Mouse (Mus musculus): ENCODE measurements around the gene Cyb5b. TPM values are rescaled to one million over a fixed set of nuclear protein-coding genes. Genes with fewer than 3 reads are reported as not detected.
A peak's percentile ranks its signal among the peaks of the same experiment; 100 is the strongest.
"Not testable (repeated sequence)": the region's sequence is repeated elsewhere in the genome, so short reads cannot be mapped to it uniquely, and the experiment has no call there.

Cyb5b gene
- 10 to 100 TPM; 98.3 to 99.8 TPM for total RNA-seq (2021)

DNA sequence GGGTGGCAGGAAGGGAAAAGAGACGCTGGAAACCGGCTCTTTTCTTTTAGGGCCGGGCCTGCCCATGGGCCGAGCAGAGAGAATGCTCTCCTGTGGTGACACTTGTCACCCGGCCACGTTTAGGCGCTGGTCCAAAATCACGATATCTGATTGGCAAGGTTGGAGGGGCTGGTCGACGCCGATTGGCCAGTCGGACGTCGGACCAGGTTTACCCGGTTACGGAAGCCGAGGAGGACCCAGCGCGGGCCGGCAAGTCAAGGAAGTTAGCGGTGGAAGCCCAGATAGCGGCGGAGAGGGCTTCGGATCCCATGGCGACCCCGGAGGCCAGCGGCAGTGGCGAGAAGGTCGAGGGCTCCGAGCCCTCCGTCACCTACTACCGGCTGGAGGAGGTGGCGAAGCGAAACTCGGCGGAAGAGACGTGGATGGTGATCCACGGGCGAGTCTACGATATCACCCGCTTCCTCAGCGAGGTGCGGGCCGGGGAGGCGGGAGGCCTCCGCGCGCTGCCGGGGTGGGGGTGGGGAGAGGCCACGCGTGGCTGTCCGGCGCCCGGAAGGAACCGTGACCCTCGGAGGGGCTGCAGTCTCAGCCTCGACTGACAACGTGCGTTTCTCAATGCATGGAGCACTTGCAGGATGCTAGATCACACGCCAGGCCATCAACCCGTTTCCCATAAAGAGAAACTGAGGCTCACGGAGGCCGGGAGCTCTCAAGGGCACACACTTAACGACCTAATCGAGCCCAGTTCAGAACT, at the start of gene Cyb5b:
Gene Cyb5b, plus strand, starts transcription at position 237 of the 754 bp plus-strand sequence.
- DNase-seq: peak; percentile 97
- intact Hi-C loops (cut with DNase I): no loop called here

DNA sequence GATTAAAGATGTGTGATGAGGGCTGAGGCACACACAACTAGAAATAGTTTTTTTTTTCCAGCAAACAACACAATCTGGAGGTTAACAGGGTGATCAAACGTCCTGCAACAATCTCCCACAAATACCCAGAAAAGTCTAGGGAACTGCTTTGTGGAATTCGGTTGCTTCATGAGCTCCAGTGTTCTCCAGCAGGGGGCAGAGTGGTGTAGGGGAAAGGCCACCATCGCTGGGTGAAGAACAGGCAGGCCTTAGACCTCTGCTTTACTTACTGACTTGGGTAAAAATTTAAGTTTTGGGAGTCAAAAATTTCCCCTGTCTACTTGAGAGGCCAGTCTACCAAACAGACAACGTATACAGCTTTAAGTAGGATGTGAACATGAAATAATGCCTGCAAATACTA, 45.9 kb upstream of the Cyb5b start:
- peak; percentile 76 for DNase-seq
- intact Hi-C loops (cut with DNase I): no loop called here

DNA sequence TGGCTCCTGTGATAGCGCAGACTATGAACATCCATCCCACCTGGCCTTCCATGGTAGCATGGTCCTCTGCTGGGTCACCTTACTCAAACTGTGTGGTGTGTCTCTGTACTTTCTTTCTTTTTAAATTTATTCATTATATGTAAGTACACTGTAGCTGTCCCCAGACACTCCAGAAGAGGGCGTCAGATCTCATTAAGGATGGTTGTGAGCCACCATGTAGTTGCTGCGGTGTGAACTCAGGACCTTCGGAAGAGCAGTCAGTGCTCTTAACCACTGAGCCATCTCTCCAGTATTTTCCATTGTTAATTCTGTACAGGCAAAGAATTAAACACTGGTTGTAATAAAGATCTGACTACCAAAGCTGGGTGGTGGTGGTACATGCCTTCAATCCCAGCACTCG, 42.4 kb upstream of the Cyb5b start:
- intact Hi-C loops (cut with DNase I): loop anchor here (5.0 kb wide), 1 partner anchor 214 kb away; no protein-coding TSS in a partner anchor
- DNase-seq: not testable (repeated sequence)

DNA sequence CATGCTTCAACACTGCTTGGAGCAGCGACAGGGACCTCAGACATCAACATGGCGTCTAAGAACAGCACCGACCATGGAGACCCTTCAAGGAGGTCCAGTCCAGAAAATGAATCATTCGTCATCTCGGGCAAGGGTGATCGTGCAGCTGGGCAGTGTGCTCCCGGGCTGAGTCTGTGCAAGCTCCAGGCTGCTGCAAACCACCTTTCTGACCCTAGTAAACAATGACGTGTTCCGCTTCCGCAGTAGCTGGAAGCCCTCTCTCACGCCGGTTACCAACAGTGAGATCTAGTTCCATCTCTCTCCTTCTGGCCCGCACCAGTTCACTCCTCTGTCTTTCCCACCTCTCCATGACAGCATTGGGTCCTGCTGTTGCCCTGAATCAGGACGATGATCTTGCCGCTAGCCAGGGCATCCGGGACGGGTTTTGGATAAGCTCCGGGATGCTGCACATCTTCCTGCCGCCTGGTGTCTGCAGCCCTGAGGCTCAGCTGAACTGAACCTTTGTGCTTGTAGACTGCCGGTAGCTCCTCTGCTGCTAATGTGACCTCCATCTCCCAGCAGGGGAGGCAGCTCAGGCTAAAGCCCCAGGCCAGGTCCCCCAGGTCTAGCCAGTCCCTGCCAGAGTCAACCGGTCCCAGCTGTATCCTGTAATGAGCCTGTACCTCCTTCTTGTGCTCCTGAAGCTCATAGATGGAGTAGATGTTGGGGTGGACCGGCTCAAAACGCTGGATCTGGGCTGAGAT, 41.3 kb upstream of the Cyb5b start:
- DNase-seq: no peak
- intact Hi-C loops (cut with DNase I): loop anchor here (5.0 kb wide), 1 partner anchor 213 kb away; no protein-coding TSS in a partner anchor

DNA sequence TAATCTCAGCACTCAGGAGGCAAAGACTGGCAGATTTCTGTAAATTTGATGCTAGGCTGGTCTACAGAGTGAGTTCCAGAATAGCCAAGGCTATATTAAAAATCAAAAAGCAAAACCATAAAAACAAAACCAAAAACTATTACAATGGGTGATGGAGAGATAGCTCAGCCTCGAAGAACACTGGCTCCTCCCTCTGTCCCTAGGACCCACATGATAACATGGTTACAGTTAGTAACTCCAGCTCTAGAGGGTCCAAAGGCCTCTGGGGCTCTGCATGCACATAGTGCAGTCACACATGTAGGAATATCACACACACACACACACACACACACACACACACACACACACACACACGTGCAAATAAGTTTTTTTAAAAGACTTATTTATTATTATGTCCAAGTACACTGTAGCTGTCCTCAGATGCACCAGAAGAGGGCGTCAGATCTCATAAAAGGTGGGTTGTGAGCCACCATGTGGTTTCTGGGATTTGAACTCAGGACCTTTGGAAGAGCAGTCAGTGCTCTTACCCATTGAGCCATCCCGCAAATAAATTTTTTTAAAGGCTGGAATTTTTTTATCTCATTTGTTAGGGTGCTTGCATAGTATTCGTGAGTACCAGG, 40.5 kb upstream of the Cyb5b start:
- intact Hi-C loops (cut with DNase I): loop anchor here (5.0 to 10.0 kb wide), 2 partner anchors 185 to 212 kb away; partner anchors contain the start of gene Nfat5
- DNase-seq: no peak

DNA sequence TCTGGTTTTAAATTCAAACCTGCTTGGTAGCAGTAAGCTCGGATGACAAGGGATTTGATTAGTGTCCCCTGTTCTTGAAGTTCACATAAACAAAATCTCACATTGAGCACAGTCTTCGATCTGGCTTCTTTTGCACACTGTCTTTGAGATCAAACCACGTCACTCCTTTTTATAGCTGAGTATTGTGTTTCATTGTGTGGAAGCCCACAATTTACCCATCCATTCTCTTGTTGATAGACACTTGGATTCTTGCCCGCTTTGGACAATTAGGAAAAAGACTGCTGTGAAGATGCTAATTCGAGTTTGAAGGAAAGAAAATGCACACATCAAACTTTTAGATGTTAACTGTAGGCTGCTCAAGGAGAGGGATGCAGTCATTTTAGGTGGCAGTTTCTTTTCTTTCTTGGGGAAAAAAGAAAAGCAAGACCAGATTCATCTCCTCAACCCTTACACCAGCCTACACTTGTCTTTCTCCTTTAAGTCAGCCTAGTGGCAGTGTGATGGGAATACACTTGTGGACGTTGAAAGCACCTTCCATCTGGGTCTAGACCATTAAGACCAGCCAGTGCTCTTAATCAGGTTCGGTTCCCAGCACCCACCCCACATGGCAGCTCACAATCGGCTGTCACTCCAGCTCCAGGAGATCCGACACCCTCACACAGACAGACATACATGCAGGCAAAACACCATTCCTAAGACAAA, 39.7 kb upstream of the Cyb5b start:
- intact Hi-C loops (cut with DNase I): loop anchor here (10.0 kb wide), 1 partner anchor 184 kb away; the partner anchor contains the start of gene Nfat5
- DNase-seq: no peak

DNA sequence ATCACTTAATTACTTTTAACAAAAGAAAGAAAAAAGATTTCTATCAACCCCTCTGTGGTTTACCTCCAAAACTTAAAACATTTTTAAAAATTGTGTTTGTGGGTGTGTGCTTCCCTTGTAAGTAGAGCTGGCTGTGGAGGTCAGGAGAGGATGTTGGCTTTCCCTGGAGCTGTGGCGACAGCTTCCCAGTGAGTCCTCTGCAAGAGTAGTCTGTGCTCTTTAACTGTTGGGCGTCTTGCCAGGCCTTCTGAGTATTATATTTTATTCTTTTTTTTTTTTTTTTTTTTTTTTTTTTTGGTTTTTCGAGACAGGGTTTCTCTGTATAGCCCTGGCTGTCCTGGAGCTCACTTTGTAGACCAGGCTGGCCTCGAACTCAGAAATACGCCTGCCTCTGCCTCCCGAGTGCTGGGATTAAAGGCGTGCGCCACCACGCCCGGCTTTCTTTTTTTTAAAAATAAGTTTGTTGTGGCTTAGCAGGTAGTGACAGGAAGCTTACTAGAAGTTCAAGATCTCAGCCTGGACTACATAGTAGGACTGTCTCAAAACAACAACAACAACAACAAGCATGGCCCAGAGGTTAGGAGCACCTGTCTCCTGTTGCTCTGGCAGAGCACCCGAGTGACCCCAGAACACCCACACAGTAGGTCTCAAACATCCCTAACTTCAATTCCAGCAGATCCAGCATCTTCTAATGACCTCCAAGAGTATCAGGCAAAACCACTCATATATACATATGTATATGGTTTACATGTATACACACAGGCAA, 38.9 kb upstream of the Cyb5b start:
- no peak for DNase-seq
- intact Hi-C loops (cut with DNase I): loop anchor here (10.0 kb wide), 1 partner anchor 183 kb away; the partner anchor contains the start of gene Nfat5

DNA sequence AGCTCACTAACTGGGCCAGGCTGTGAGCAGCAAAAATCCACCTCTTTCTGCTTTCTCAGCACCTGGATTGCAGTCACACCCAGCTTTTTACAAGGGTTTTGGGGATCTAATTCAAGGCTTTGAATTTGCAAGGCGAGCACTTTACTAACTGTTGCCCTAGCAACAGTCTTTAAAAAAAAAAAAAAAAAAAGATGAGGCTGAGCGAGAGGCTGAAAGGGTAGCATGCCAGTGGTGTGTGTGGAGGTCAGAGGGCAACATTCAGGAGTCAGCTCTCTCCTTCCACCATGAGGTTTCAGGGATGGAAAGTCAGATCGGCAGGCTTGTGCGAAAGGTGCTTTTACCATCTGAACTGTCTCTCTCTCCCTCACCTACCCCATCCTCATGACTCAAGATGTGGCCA, 37.2 kb upstream of the Cyb5b start:
- intact Hi-C loops (cut with DNase I): loop anchor here (10.0 kb wide), 1 partner anchor 182 kb away; the partner anchor contains the start of gene Nfat5
- DNase-seq: no peak

DNA sequence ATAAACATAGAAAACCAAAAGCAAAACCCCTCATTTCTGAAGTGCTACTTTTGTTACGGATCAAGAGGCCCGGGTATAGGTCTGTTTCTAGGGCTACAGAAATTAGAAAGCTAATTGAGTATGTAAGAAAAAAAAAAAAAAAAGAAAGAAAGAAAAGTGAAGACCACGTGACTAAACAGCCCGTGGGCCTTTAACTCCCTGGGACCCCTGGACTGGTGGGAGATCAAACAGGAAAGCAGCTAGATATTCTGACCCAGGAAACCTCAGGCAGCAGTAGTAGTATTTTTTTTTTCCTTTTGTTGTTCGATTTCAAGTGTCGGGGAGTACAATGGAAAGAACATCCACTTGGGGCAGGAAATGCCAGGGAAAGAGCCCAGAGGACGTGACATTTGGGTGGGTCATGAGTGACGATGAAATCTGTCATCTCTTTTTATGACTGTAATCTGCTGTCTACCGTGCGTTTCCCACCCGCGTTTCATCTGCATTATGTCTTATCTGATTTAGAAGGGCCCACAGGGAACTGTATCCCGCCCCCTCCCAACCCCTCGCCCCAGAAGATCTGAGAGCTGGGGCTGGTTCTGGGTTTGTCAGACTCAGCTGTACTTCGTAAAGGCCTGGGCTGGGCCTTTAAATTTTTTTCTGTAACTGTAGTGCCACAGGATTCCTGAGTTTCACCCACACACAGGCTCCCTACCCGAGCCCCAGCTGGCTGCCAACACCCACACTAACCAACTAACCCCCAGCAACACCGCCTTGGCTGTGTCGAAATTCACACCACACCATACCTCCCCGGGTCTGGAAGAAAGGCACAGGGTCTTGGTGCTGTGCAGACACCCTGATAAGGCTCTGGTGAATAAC, 36.1 kb upstream of the Cyb5b start:
- intact Hi-C loops (cut with DNase I): loop anchor here (10.0 kb wide), 1 partner anchor 180 kb away; the partner anchor contains the start of gene Nfat5

DNA sequence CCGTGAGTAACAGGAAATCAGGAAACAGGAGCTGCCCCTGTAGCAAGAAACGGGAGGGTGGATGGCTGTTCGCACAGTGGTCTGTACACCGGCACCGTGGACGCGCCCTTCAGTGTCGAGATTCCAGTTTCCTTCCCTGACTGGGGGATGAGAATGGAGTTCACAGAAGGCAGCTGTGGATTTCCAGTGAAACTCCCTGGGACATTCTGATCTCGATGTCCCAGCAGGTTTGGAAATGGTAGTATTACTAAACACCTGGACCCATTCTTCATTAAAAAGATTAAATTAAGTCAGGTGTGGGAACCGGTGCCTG, 35.5 kb upstream of the Cyb5b start:
- intact Hi-C loops (cut with DNase I): loop anchor here (10.0 kb wide), 1 partner anchor 180 kb away; the partner anchor contains the start of gene Nfat5
- no peak for DNase-seq

More for the DNA sequence above, 36.1 kb upstream of the Cyb5b start:
- no peak for DNase-seq

DNA sequence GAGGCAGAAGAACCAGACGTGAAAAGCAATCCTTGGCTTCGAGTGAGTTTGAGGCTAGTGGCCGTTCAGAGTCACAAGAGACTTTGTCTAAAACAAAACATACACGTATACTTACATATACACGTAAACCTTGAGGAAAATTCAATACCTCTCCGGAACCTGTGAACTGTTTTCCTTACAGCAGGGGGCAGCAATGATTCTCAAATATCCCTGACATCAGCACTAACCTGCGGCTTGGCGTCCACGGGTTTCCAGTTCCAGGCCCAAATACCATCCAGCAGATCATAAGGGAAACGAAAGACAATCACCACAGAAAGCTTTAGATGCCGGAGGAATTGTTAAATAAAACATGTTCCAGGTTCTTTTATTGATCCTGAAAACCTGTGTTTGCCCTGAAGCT, 34.4 kb upstream of the Cyb5b start:
- DNase-seq: peak; percentile 79
- intact Hi-C loops (cut with DNase I): loop anchor here (10.0 kb wide), 1 partner anchor 179 kb away; the partner anchor contains the start of gene Nfat5

DNA sequence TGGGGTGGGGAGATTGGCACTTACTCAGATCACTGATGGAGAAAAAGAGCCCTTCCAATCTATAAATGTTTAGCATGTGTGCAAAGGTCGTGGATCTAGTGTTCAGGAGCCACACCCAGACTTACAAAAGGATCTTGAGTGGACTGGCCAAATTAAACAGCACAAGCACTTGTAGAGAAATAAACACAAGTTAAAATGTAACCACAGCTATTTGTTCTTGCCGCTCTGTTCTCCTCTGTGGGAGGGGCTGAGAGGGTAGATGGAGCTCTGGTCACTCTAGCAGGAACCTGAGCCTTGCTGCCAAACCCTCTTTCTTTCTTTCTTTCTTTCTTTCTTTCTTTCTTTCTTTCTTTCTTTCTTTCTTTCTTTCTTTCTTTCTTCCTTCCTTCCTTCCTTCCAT, 33.4 kb upstream of the Cyb5b start:
- intact Hi-C loops (cut with DNase I): loop anchor here (10.0 kb wide), 1 partner anchor 178 kb away; the partner anchor contains the start of gene Nfat5
- no peak for DNase-seq

DNA sequence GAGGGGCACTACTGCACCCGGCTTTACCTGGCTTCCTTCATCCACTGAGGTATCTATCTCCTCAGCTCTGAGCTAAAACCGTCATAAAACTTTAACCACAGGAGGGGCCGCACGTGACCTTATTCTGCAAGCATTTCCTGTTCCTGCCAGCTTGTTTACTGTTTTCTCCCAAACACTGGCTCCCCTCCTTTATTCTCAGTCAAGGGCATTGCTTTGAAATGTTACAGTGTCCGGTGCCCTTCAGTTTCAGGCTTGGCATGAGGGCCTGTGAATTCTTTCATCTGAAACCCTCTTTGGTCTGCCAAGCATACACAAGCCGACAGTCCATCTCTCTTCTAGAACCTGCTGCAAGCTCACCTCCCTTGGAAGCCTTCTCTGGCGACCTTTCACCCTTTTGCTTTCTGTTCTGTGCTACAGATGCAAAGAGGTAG, 31.6 kb upstream of the Cyb5b start:
- intact Hi-C loops (cut with DNase I): loop anchor here (10.0 kb wide), 1 partner anchor 176 kb away; the partner anchor contains the start of gene Nfat5
- DNase-seq: no peak

DNA sequence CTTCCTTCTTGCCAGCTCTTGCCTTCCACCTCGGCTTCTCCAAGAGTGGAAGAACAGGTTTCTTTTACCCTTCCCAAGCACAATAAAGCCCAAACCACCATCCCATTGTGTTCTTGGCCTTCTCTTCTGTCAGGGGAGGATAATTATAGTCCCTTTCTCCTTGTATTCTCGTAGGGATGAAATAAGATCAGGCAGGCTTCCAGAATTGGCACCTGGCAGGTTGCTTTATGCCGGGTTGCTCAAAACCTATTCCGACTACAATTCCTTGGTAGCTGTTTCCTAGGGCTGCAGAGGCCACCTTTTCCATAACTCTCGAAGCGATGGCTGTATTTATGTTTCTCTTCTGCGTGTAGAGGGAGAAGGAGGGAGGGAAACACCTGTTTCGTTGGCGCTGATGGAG, 31.0 kb upstream of the Cyb5b start:
- intact Hi-C loops (cut with DNase I): loop anchor here (10.0 kb wide), 1 partner anchor 175 kb away; the partner anchor contains the start of gene Nfat5

DNA sequence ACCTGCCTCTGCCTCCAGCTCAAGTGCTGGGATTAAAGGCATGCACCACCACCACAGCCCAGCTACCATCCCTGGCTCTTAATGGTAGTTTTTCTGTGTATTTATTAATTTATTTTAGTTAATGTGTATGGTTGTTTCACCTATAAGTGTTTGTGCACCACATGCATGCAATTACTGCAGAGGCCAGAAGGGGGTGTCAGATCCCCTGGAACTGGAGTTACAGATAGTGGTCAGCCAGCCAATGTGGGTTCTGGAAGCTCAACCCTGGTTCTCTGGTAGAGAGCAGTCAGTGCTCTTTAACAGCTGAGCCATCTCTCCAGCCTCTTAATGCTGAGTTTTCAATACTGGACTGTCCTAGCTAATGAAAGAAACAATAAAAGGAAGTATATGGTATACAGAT, 29.6 kb upstream of the Cyb5b start:
- intact Hi-C loops (cut with DNase I): no loop called here
- no peak for DNase-seq

More for the DNA sequence above, 31.0 kb upstream of the Cyb5b start:
- no peak for DNase-seq

DNA sequence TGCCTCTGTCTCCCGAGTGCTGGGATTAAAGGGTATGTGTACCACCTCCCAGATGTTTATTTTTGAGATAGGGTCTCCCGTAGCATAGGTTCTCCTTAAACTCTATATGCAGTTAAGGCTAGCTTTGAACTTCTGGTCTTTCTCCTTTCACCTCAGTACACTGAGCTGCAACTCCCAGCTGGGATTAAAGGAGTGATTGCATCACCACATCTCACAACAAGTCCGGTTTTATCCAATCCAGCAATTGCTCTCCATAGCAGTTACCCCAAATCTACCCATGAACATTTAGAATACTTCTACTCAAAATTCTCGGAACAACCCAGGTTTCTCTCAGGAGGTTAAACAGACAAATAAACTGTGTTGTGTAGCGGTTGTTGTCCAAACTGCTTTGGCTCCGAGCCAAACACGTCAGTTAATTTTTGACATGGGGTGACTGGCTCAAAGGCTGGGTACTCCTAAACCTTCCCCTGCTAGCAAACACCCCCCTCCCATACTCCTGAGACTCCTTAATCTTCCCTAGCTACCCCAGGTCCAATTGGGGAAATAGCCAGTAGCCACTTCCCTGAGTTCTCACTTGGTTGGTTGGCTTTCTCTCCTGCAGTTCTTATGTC, 28.7 kb upstream of the Cyb5b start:
- intact Hi-C loops (cut with DNase I): no loop called here
- DNase-seq: no peak

DNA sequence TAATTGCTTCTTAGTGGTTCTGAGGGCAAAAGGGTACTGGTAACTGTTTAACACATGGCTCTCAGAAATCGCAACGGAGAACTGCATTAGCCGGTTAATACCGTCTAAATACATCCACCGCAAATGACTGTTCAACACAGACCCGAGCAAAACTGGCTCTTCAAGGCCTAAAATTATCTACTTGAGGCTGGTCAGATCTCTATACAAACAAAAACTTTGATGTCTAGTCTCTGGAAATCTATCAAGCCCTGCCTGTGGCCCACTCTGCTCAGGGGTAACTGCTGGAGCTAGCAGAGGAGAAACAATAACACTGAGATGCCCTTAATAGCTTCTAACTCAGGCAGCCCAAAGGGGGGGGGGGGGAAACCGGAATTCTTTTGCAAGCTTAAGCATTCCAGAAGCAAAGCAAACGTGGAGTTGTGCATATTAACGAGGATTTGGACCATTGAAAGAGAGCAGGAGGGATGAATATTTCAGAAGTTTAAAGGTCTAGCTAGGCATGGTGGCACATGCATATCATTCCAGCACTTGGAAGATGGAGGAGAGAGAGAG, 27.3 kb upstream of the Cyb5b start:
- no peak for DNase-seq
- intact Hi-C loops (cut with DNase I): no loop called here

DNA sequence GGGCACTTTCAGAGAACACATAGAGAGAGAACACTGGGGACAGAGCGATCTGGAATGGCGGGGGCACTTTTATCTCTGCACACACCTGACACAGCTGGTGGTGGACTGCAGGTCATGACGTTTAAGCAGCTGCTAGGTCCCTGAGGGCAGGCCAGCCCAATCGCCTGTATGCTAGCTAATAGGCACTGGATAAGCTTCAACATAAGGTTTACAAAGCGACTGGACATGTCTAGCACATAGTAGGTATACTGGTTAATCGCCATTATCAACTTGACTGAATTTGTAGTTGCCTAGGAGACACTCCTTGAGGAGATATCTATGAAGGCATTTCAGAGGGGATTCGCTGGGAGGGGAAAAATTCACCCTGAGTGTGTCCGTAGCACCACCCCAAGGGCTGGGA, 26.1 kb upstream of the Cyb5b start:
- no peak for DNase-seq
- intact Hi-C loops (cut with DNase I): no loop called here

All from left cerebral cortex, postnatal 4 days (tissue).